ENCODE assay signal across 42 mouse cellular contexts in genomic region chr2:105036401-105037070, GRCm38 (mm10). TPM values are rescaled to one million over a fixed set of nuclear protein-coding genes. Genes with fewer than 3 reads are reported as not detected.
DNase-seq lines count a peak whose midpoint lies in the region; ATAC-seq and TF ChIP-seq lines count a peak whose summit lies in the region.
"Had no signal": no experiment of that assay in that cellular context is flagged by ENCODE, and none has a peak within 500 bp of the region (broad histone marks: within the 10 kb centered on the region; RNA-seq: fewer than 3 reads in every experiment).

No protein-coding gene starts in this region.

- TF ChIP-seq CTCF in kidney, adult 2 months (conservative IDR thresholded peaks at IDR 0.05; ENCODE audit: insufficient read depth, insufficient read length, low read depth, low read length): no peak
- TF ChIP-seq CTCF in lung, embryonic 14.5 days (IDR thresholded peaks at IDR 0.05; ENCODE audit: low read depth): no peak

- no peaks in the 10 kb centered on the region for H3K27me3 ChIP-seq in kidney, adult 2 months (replicated peaks; ENCODE audit: control insufficient read depth, insufficient read depth, low read length)
- H3K27me3 ChIP-seq in lung, embryonic 14.5 days (ENCODE audit: insufficient read depth, low read length): no peaks in the 10 kb centered on the region
- H3K27me3 ChIP-seq: forebrain, embryonic 13.5 days; hindbrain, embryonic 13.5 days; limb, embryonic 12.5 days; lung, embryonic 15.5 days; neural tube, embryonic 12.5 days had no signal

- no peaks in the 10 kb centered on the region for H3K9me3 ChIP-seq in lung, embryonic 14.5 days (ENCODE audit: low read depth, low read length)
- H3K9me3 ChIP-seq: forebrain, embryonic 13.5 days; hindbrain, embryonic 13.5 days; limb, embryonic 12.5 days; liver, embryonic 15.5 days; lung, embryonic 15.5 days; neural tube, embryonic 12.5 days had no signal

- peak; percentile 12 for DNase-seq in kidney, adult 2 months
- DNase-seq in kidney, adult 8-10 months: no peak
- DNase-seq in lung, embryonic 14.5 days: peak; percentile 23
- no peak for DNase-seq in lung, postnatal 14 days
- peak; percentile 32 for DNase-seq in adrenal gland, postnatal 10 days
- DNase-seq in forelimb bud, embryonic 11.5 days (ENCODE audit: low read depth, low spot score): peak; percentile 27
- DNase-seq: B cell, adult 2 months; cerebellum, adult 18-20 months; cerebellum, postnatal 14 days; gastrocnemius, postnatal 25 days; heart, adult 18-20 months; heart, postnatal 4 days; kidney, postnatal 36 days; layer of hippocampus, adult 9-11 months; lung, postnatal 36 days; right cerebral cortex, adult 18-20 months; spleen, adult 18-20 months; thymus, adult 2 months; thymus, postnatal 36 days had no signal

- 0 out of 2 replicates have a peak, but pooled peaks have one; percentile 8 for ATAC-seq in lung, embryonic 14.5 days (ENCODE audit: insufficient read depth)
- no peak for ATAC-seq in erythroid progenitor cell, adult 5-6 weeks (replicated peaks; ENCODE audit: low FRiP score, poor library complexity, severe bottlenecking)
- ATAC-seq: forebrain, embryonic 13.5 days; intestine, embryonic 16.5 days; midbrain, embryonic 16.5 days had no signal

- no peak overlapping the region for H3K4me3 ChIP-seq in kidney, adult 2 months (ENCODE audit: insufficient read depth, low read depth, low read length)
- no peak overlapping the region for H3K4me3 ChIP-seq in lung, embryonic 14.5 days (ENCODE audit: low read depth, low read length)
- H3K4me3 ChIP-seq: erythroblast, embryonic 14.5 days; forebrain, embryonic 13.5 days; hindbrain, embryonic 13.5 days; limb, embryonic 12.5 days; liver, embryonic 15.5 days; lung, embryonic 15.5 days; neural tube, embryonic 12.5 days had no signal

- no peak overlapping the region for H3K4me2 ChIP-seq in lung, embryonic 14.5 days
- H3K4me2 ChIP-seq: forebrain, embryonic 13.5 days; heart, embryonic 11.5 days; hindbrain, embryonic 13.5 days; limb, embryonic 12.5 days; liver, embryonic 15.5 days; lung, embryonic 15.5 days; midbrain, embryonic 11.5 days; neural tube, embryonic 12.5 days had no signal

- H3K27ac ChIP-seq in kidney, adult 2 months (ENCODE audit: insufficient read depth, low read depth, low read length): no peak overlapping the region
- H3K27ac ChIP-seq in lung, embryonic 14.5 days (ENCODE audit: low read depth): no peak overlapping the region
- H3K27ac ChIP-seq: forebrain, embryonic 13.5 days; hindbrain, embryonic 13.5 days; limb, embryonic 12.5 days; liver, embryonic 15.5 days; lung, embryonic 15.5 days; neural tube, embryonic 12.5 days had no signal

- 55% methylated on average over 11 of the region's 11 CpGs for WGBS in kidney, adult 2 months
- WGBS in lung, embryonic 14.5 days: 52% methylated on average over 11 of the region's 11 CpGs

- H3K36me3 ChIP-seq in kidney, adult 2 months (ENCODE audit: control insufficient read depth, insufficient read depth, low read length): no peaks in the 10 kb centered on the region
- H3K36me3 ChIP-seq in lung, embryonic 14.5 days (ENCODE audit: insufficient read depth): no peaks in the 10 kb centered on the region
- H3K36me3 ChIP-seq: hindbrain, embryonic 13.5 days; limb, embryonic 12.5 days; liver, embryonic 15.5 days; lung, embryonic 15.5 days; neural tube, embryonic 12.5 days had no signal

- no peaks in the 10 kb centered on the region for H3K4me1 ChIP-seq in kidney, adult 2 months (ENCODE audit: control insufficient read depth, insufficient read depth, low read length)
- no peaks in the 10 kb centered on the region for H3K4me1 ChIP-seq in lung, embryonic 14.5 days (ENCODE audit: insufficient read depth)
- H3K4me1 ChIP-seq: hindbrain, embryonic 13.5 days; limb, embryonic 12.5 days; lung, embryonic 15.5 days had no signal

- no peak overlapping the region for H3K9ac ChIP-seq in lung, embryonic 14.5 days
- H3K9ac ChIP-seq: forebrain, embryonic 13.5 days; hindbrain, embryonic 13.5 days; limb, embryonic 12.5 days; liver, embryonic 15.5 days; lung, embryonic 15.5 days; neural tube, embryonic 12.5 days had no signal

- TF ChIP-seq POLR2A in kidney, adult 2 months (IDR thresholded peaks at IDR 0.05; ENCODE audit: low read depth, low read length): no peak

RNA-seq across cellular contexts. Expression of gene Eif3m, which starts 19.7 kb away (rescaled TPM):
- 35.0 and 44.4 TPM in 2 replicates for polyA plus RNA-seq in kidney, adult 2 months (2012; rRNA removed)
- 321 and 324 TPM in 2 replicates for polyA plus RNA-seq in lung, embryonic 14.5 days (2014; fragmentation: Nextera tagmentation; extraction: Ambion mirVana)
- 100 to 1,000 TPM; 153 to 164 TPM for total RNA-seq in adrenal gland, postnatal 10 days (2021)
- total RNA-seq in erythroid progenitor cell, adult 5-6 weeks (2015; ENCODE audit: low replicate concordance): 169 and 219 TPM in 2 replicates
- total RNA-seq in erythroid progenitor cell, adult 5-6 weeks (2017; ENCODE audit: low replicate concordance): 72.2 and 116 TPM in 2 replicates

RNA-seq across cellular contexts. Expression of gene Gm11060, which starts 55.3 kb away (rescaled TPM):
- not detected in 2 replicates for polyA plus RNA-seq in kidney, adult 2 months (2012; rRNA removed)
- polyA plus RNA-seq in lung, embryonic 14.5 days (2014; fragmentation: Nextera tagmentation; extraction: Ambion mirVana): not detected in 2 replicates
- total RNA-seq in adrenal gland, postnatal 10 days (2021): not detected
- not detected in 2 replicates for total RNA-seq in erythroid progenitor cell, adult 5-6 weeks (2015; ENCODE audit: low replicate concordance)
- total RNA-seq in erythroid progenitor cell, adult 5-6 weeks (2017; ENCODE audit: low replicate concordance): not detected in 2 replicates
- total RNA-seq: ES-E14; gastrocnemius, adult 18-20 months; gastrocnemius, postnatal 25 days; heart, adult 18-20 months; heart, postnatal 4 days; left cerebral cortex, adult 18-20 months; left cerebral cortex, postnatal 25 days; liver, adult 2 months; megakaryocyte, adult 5-6 weeks had no signal
- polyA plus RNA-seq: cortical plate, adult 2 months; embryonic facial prominence, embryonic 14.5 days; erythroblast, embryonic 14.5 days; forebrain, embryonic 13.5 days; frontal cortex, adult 2 months; heart, embryonic 11.5 days; heart, embryonic 16.5 days; hindbrain, embryonic 13.5 days; intestine, embryonic 16.5 days; limb, embryonic 12.5 days; liver, adult 2 months; liver, embryonic 15.5 days; lung, embryonic 15.5 days; midbrain, embryonic 11.5 days; midbrain, embryonic 16.5 days; neural tube, embryonic 12.5 days; stomach, embryonic 16.5 days; thymus, adult 2 months had no signal

Comparison
In these comparisons a context has a peak if more than half of its experiments do, and no peak if none do; other contexts are left out.
1. DNase-seq: peak in kidney, adult 2 months (single experiment), lung, embryonic 14.5 days (single experiment), adrenal gland, postnatal 10 days (single experiment) and forelimb bud, embryonic 11.5 days (single experiment); none in kidney, adult 8-10 months (0 of 2) and lung, postnatal 14 days (single experiment).